Mouse (Mus musculus): ENCODE measurements around the gene Neurl2.

The Neurl2 gene

GRCm38 (mm10) chr2:164787032-164787431 lies 46.2 kb downstream of the Neurl2 start:
- in situ Hi-C loops (cut with MboI; ENCODE audit: low sequenced_read_pairs): no loop called here

GRCm38 (mm10) chr2:164786388-164786885 lies 46.8 kb downstream of the Neurl2 start:
- in situ Hi-C loops (cut with MboI; ENCODE audit: low sequenced_read_pairs): no loop called here

GRCm38 (mm10) chr2:164785481-164786387 lies 47.5 kb downstream of the Neurl2 start, which contains the start of gene Snx21:
TSS of gene Snx21 (plus strand) at chr2:164785823.
- in situ Hi-C loops (cut with MboI; ENCODE audit: low sequenced_read_pairs): no loop called here

- in situ Hi-C loops (cut with MboI; ENCODE audit: low sequenced_read_pairs): no loop called here
Measured at GRCm38 (mm10) chr2:164784869-164785420, 48.3 kb downstream of the Neurl2 start.

GRCm38 (mm10) chr2:164783926-164784581 lies 49.2 kb downstream of the Neurl2 start:
- in situ Hi-C loops (cut with MboI; ENCODE audit: low sequenced_read_pairs): no loop called here

GRCm38 (mm10) chr2:164781876-164782275 lies 51.4 kb downstream of the Neurl2 start:
- in situ Hi-C loops (cut with MboI; ENCODE audit: low sequenced_read_pairs): no loop called here

Measured in CH12F3 (cell line).